Mouse (Mus musculus) gonadal fat pad, adult 2 months (tissue): ENCODE results near the gene Stpg4. TPM values are rescaled to one million over a fixed set of nuclear protein-coding genes. Genes with fewer than 3 reads are reported as not detected.

Experiments
- DNase-seq: peaks from one replicate; pipeline ENCODE4 v3.0.0-alpha.2; 2012; ENCODE audit warnings: low read depth
- polyA plus RNA-seq: library from polyadenylated mRNA; depleted of rRNA; stranded (reverse); fragments of >200 nt; gene quantifications from 2 replicates; pipeline ENCODE4 v1.2.3, GENCODE M21; 2012

Gene Stpg4
- polyA plus RNA-seq, 1 experiment: 0.45 TPM

GRCm38 (mm10) chr17:87378354-87379159 is 49.0 kb downstream of the Stpg4 start:
- DNase-seq: no peak

DNA sequence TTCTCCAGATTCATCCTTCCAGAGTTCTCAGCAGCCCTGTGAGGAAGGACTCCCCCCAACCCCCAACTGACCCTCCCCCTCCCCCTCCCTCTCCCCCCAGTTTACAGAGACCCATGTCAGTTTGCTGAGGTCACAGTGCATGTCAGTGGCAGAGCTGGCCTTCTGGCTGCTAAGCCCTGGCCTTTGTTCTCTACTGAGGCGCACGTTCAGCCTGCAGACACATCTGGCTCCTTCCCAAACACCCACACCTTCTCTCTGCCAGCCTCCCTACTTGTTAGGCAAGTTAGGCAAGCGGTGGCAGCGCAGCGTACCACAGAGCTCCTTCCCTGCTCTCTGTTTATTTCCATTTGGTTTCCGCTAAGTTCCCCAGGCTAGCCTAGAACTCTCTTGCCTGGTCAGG is 50.0 kb downstream of the Stpg4 start:
- DNase-seq: peak; percentile 78

DNA sequence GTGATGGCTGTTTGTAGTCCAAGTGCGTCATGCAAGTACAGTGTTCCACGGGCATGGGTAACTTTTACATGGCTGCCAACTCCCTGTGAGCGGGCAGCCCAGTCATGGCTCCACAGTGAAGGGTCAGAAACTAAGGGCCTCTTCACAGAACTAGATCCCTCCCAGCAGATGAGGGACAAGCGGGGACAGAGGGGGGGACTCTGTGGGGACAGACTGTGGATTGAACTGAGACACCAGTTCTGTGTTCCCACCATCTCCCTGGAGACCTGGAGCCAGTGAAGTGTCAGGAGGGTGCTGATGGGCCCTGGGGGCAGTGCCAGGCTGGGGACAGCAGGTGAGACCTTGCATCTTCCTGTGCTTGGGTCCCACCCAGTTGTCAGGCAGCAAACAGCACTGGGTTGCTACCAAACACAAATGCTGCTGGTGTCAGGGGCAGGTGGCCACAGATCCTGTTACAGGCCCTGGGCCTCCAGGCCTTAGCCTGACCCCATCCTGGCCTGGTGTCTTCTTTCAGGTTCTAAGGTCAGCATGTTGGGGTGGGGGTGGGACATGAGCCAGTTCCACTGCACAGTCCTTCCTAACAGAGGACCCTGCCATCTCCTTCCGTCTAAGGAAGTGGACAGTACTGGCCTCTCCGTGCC is 50.6 kb downstream of the Stpg4 start:
- no peak for DNase-seq

DNA sequence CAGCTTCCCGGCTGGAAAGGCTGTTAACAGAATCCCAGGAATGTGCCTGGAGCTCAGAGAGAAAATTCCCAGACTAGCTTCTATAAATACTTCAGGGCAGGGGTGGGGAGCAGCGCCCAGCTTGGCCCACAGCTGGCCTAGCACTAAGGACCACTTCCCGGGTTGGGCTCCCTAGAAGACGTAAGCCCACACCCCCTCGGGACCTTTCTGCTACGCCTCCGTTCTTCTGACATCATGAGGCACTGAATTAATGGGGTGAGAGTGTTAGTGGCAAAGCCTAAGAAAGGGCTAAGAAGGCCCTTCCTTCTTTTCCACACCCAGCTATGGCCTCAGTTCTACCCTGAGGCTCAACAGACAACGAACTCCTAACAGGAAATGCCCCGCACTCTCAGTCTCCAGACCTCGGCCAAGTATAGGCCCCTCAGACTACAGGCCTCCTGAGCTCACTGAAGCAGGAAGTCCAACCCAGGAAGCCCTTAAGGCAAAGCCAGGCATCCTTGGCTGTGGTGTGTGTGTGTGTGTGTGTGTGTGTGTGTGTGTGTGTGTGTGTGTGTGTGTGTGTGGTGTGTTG is 51.5 kb downstream of the Stpg4 start:
- DNase-seq: no peak

DNA sequence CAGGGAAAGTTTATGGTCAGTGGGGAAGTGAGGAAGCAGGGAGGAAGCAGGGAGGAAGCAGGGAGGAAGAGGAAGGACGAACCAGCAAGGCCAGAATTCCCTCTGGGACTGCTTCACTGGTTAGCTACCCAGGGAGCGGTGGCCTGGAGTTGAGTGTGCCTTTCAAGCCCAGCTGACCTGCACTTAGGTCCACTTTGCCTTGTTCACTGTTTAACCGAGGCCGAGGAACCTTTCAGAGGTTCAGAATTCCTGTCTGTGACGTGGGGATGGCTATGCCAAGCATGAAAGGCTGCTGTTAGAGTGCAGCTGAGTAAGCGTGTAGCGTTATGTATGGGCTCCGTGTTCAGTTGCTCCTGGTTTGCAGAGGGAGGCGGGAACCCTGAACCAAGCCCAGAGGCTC is 54.2 kb downstream of the Stpg4 start:
- DNase-seq: no peak

DNA sequence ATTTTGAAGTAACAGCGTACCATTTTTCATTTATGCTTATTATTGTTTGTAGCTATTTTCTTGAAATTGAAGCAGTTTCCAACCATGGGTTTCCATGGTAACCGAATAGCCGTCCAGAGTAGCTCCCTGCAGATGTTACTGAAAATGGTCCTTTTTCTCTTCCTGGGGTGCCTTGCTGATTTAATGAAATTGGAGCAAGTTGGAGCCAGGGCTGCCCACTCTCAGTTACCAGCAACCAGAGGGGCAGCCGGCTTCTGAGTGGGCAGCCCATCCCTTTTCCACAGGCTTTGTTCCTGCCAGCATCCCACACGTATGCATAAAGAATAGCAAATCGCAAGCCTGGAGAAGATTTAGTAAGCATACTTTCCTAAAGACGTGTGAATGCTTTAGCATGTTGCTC is 55.4 kb downstream of the Stpg4 start:
- DNase-seq: no peak

- DNase-seq: no peak
These were observed 58.2 kb downstream of the Stpg4 start for GRCm38 (mm10) chr17:87369270-87369759.

DNA sequence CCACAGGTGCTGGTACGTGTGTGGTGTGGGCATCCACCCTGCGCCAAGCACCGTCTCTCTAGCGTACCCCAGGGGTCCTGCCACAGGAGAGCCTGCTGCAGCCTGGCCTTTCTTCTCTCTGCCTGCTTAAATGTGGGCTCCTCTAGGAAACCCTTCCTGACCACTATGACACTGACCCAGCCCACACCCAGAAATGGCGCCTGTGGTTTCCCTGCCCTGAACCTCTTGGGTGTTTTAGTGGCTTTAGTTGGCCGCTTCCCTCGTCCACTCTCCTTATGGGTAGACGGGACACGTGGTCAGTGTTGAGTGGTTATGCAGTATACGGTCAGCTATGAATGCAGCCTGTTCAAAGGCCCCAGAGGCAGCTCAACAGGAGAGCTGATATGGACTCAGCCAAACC is 59.1 kb downstream of the Stpg4 start:
- DNase-seq: no peak

DNA sequence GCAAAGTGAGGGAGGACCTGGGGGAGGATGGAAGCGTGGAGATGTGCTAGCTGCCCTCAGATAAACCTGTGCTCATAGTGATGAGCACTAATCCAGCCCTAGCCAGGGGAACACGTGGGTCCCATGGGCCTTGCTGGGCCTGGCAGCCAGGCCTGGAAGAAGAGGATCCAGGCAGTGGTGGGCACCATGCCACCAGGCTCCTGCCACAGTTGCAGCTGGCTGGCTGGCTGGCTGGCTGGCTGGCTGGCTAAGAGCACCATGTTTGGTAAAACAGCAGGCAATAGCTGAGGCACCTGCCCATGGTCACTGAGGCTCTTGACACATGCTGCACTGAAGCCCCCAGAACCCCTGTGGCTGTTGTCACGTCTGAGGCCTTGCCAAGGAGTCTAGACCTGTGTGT is 59.9 kb downstream of the Stpg4 start:
- DNase-seq: no peak

DNA sequence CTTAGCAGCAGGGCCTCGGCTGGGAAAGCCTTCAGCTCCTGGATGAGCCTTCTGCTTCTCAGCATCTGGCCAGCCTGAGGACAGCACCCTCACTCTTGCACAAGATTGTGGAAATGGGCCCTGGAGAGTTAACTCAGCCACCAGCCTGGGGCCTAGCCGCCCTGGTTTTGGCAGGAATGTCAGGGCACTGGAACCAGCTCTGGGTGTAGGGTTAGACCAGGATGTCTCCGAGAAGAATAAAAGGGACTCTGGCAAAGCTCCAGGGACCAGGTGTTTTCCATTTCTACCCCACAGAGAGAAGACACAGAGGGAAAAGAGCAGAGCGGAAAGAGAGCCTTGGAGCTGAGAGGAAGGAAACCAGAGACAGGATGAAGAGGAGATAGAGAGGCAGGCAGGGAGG is 60.3 kb downstream of the Stpg4 start:
- no peak for DNase-seq

GRCm38 (mm10) chr17:87366520-87366919 is 61.0 kb downstream of the Stpg4 start:
- no peak for DNase-seq

DNA sequence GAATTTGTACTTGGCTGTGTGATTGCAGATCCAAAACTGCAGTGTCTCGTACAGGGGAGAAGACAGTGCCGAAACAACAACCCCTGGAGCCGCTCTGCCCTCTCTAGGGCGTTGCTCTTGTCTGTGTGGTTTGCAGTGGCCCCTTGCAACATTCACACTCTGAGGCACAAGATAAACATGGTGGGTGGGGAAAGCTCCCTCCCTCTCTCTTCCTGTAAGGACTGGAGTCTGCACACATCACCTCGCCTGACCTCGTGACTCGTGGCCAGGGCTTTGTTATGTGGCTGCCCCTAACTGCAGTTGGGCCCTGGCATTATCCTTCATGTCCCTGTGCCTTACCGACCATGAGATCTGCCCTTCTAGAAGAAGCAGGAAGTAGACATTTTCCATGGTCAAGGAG is 62.3 kb downstream of the Stpg4 start:
- no peak for DNase-seq

GRCm38 (mm10) chr17:87364108-87364507 is 63.4 kb downstream of the Stpg4 start:
- DNase-seq: no peak

DNA sequence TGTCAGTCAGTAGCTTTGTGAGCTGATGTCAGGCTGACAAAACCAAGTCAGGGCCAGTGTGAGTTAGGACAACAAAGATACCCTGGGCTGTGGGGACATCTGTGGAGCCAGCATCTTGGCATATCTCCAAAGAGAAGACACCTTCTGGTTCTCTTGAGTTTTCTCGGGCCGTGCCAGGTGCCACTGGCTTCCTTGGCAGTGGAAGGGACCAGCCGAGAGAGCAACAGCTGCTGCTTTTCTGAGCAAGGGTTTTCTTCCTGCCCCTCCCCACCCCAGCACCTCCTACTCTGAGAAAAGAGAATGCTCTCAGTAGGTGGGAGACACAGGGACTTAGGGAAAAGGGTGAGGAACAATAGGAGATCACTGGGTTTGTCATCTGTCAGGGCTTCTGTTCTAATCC is 66.4 kb downstream of the Stpg4 start:
- DNase-seq: no peak

DNA sequence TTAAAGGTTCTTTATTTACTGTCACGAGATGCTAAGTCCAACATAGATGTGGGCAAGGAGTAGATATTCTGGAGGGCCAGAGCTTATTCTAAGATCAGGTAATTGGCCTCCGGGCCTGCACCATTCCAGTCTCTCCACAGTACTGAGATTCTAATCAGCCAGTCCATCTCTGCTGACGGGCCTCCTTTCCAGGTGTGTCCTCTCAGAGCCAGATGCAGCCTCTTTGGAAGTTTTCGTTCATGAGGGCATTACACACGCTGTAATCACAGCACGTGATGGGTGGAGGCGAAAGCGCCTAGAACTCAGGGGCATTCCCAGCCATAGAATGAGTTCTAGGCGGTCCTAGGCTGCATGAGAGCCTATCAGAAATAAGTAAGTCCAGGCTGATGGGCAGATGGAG is 70.0 kb downstream of the Stpg4 start:
- no peak for DNase-seq

DNA sequence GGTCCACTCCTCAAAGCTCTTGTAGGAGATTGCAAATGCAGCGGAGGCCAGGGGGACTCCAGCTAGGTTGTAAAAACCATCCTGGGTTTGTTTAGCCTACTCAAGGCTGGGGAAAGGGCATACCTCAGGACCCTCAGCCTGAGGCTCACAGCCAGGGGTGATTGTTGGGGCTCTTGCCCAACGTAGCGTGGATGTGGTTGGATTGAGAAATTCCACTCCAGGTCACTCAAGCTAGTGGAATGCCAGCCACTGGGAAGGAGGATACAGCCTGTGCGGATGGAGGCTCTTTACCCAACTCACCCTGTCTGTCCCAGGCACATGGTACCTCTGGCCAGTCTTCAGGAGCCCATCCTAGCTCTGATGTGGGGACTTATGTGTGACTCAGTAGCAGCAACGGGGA is 71.3 kb downstream of the Stpg4 start:
- no peak for DNase-seq

DNA sequence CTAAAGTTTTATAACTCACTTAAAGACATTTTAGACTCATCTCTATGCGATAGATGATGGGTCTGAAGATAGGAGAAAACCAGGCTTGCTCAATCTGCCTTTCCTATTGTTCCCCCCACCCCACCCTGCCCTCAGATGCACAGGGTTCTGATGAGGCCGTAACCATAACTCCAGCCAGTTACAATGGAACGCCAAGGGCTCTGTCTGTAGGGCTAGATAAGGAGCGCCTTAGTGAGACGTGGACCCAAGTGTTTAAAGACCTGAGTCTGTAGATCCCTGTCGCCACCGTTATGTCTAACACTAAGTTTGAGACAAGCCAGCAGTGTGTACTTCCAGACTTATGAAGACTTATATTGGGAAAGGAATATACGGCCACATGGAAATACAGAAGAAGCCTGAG is 72.1 kb downstream of the Stpg4 start:
- no peak for DNase-seq

DNA sequence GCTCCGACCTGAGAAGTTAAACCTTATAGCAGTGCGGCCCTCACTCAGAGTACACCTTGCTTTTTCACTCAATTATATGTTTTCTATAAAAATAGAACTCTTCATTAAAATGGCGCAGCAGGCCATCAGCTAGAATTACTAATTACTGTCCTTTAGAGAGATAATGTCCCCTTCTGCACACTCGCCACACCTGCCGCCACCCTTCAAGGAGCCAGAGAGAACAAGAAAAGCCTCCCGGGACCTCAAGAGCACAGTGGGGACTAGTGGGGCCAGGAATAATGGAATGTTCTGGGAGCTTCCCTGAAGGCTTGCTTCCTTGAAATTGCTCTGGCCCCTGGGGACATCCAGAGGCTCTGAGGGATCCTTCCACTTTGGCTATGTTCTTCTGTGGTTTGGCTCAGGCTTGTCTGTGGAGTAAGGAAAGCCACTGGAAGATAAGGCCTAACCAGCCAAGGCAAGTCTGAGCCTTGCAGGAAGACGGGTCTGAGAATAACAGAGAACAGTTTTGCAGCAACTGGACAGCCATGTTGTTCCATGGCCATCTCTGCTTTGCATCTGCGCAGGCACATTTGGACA is 73.7 kb downstream of the Stpg4 start:
- DNase-seq: no peak

DNA sequence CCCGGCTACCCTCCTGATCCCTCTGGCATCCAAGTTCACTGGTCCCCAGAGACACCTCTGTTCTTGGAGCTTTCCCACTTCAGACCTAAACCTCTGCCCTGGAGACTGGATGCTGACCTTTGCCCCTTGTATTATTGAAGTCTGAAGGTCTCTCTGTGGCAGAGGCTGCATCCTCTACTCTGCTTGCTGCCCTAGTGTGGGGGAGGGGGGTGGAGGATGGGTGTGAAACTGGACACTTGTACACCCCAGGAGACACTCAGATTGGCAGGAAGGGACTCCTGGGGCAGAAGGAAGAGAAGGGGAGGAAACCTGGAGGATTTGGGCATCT is 74.7 kb downstream of the Stpg4 start:
- no peak for DNase-seq

- DNase-seq: no peak
These were observed 75.2 kb downstream of the Stpg4 start for GRCm38 (mm10) chr17:87352106-87352897.

DNA sequence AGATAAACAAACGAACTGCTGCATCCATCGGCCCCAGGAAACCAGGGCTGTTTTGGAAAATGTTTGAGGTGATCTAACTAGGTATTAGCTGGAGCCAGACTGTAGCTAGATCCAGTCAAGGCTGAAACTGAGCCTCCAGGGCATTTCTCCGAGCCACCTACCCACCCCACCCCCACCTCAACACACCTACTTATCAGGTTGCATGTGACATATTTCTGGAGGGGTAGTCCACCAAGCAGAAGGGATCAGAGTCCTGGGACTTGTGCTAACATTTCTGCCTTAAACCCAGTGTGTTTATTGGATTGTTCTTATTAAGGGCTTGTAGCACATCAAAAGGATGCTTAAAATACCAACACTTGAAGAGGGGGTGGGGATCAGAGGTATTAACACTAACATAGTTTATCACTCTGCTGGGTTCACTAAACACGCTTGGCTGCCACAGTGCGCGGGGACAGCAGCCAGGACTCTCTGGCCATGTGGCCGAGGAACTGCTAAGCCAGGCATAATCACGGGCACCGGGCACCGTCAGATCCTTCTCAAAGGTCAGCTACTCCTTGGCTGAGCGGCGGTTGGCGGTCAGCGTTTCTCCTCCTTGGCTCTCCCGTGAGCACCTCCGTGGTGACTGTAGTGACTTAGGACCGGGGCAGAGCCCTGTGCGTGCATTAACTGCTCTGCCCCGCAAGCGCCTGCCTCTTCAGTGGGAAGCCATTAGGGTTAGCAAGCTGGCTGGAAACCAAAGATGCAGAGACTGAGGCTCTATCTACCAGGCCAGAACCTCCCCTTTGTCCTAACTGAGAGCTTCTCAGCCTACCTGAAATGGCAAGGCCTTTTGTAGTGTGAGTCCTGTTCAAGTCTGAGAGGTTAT is 76.1 kb downstream of the Stpg4 start:
- no peak for DNase-seq
